Mouse (Mus musculus) liver, embryonic 12.5 days (tissue): Measurements from ENCODE around the gene Dennd1c. TPM values are rescaled to one million over a fixed set of nuclear protein-coding genes. Genes with fewer than 3 reads are reported as not detected.

Source experiments
- ATAC-seq: fragments of 200-750 bp; cut with Nextera tagmentation; 2 replicates; pipeline ENCODE4 v1.8.0; 2017; ENCODE audit warnings: moderate number of reproducible peaks, mild to moderate bottlenecking, moderate library complexity
- H3K27ac ChIP-seq: fragments of 300-500 bp; sonication (generic); 2 replicates; pipeline ENCODE4 v1.5.1; 2016; ENCODE audit warnings: mild to moderate bottlenecking
- H3K27me3 ChIP-seq: fragments of 300-500 bp; sonication (generic); replicated peaks from 2 replicates; pipeline ENCODE4 v1.6.1; 2016; ENCODE audit warnings: mild to moderate bottlenecking, moderate library complexity
- H3K36me3 ChIP-seq: fragments of 300-500 bp; sonication (generic); 2 replicates; pipeline ENCODE4 v1.6.1; 2016; ENCODE audit warnings: mild to moderate bottlenecking, moderate library complexity
- H3K4me1 ChIP-seq: fragments of 300-500 bp; sonication (generic); 2 replicates; pipeline ENCODE4 v1.6.1; 2016
- H3K4me2 ChIP-seq: fragments of 300-500 bp; sonication (generic); 2 replicates; pipeline ENCODE4 v1.6.1; 2016; ENCODE audit warnings: mild to moderate bottlenecking, moderate library complexity
- H3K4me3 ChIP-seq: fragments of 300-500 bp; sonication (generic); 2 replicates; pipeline ENCODE4 v1.5.1; 2016; ENCODE audit warnings: mild to moderate bottlenecking, moderate library complexity
- H3K9ac ChIP-seq: fragments of 300-500 bp; sonication (generic); 2 replicates; pipeline ENCODE4 v1.6.1; 2016; ENCODE audit warnings: mild to moderate bottlenecking, moderate library complexity
- H3K9me3 ChIP-seq: fragments of 300-500 bp; sonication (generic); replicated peaks from 2 replicates; pipeline ENCODE4 v1.6.1; 2016; ENCODE audit warnings: mild to moderate bottlenecking, moderate library complexity
- WGBS: fragments of 180-500 bp; shearing (Covaris S2); methylation state at CpG from one replicate; pipeline ENCODE4 v1.1.7; 2016; ENCODE audit not compliant: insufficient replicate concordance; 5-methylcytosine and 5-hydroxymethylcytosine counted together
- polyA plus RNA-seq: library from polyadenylated mRNA; unstranded; fragments of >200 nt; fragmentation: Nextera tagmentation; extraction: Ambion mirVana; gene quantifications from 2 replicates; pipeline ENCODE4 v1.2.1, GENCODE M21; 2016

Dennd1c gene
- 1.8 and 2.2 TPM in 2 replicates for polyA plus RNA-seq

DNA sequence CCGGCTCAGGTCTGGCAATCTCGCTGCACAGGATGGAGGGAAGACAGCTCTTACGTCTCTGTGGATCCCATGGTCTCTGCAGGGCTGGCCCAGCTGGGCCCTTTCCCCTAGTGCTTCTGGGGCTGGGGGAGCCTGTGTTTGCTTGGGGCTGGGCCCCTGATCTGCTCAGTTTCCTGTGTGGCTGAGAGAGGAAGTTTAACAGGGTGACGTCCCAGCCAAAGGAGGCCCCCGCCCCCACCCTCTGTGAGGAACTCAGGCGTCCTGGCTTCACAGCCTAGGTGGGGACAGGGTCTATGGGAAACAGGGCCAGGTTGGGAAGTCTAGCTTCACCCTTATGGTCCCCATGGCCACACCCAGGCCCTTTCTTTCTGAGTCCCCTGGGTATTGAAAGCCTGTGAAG is at the start of gene Dennd1c:
Gene Dennd1c, minus strand, starts transcription at position 179 of the 400 bp plus-strand sequence.
- Histone ChIP-seq H3K27me3 (0 out of 2 replicates have a peak, but pooled peaks cover 5% of the 10 kb centered on the region), H3K9me3 (no peaks in the 10 kb centered on the region), H3K4me3 (0 out of 2 replicates have a peak within 1 kb of the TSS, but pooled peaks have one; percentile 7), H3K4me1 (peaks cover 16% of the 10 kb centered on the region), H3K27ac (no peak within 1 kb of the TSS), H3K36me3 (no peaks in the 10 kb centered on the region), H3K9ac (no peak within 1 kb of the TSS; the same call in 1 of the 2 replicates), H3K4me2 (peak within 1 kb of the TSS; percentile 39)
- ATAC-seq, result peak; percentile 60
- 20% methylated on average over 6 of the region's 6 CpGs for WGBS

DNA sequence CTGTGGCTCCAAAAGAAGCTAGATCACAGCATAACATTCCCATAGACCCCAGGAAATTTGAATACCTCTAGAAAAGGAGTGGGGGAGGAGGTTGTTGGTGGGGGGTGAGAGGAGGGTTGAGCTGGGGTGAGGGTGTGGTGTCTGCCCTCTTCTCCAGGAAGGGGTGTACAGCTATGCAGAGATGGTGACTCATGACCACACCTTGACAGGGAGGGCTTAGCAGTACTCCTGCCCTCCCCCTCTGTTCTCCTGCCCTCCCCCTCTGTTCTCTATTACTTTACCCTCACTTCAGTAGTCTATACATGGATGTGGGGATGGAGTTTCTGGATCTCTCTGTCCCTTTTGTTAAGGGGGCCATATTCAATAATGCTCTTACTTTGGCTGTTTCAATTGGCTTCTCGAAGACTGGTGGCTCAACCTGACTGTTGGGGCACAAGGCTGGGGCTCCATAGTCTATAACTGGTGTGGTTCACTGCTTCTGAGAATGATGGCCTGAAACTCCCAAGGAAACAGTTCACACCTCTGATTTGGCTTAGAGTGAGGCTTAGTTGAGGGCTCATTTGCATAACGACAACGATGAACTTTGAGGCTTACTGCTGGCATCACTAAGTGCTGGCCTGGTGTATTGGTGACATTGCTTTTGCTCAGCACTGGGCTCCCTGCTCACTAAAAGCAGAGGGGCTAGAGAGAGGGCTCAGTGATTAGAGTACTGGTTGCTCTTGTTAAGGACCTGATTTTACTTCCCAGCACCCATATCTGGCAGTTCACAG is 47.7 kb upstream of the Dennd1c start:
- WGBS, result 48% methylated on average over 3 of the region's 3 CpGs
- no peak overlapping the region for H3K4me2 ChIP-seq
- H3K36me3 ChIP-seq, result no peaks in the 10 kb centered on the region
- H3K4me3 ChIP-seq, result no peak overlapping the region
- H3K27me3 ChIP-seq, result peaks cover 8% of the 10 kb centered on the region
- H3K9me3 ChIP-seq, result no peaks in the 10 kb centered on the region
- H3K4me1 ChIP-seq, result peaks cover 13% of the 10 kb centered on the region
- no peak overlapping the region for H3K27ac ChIP-seq
- ATAC-seq, result peak; percentile 47; the same call in 1 of the 2 replicates
- H3K9ac ChIP-seq, result no peak overlapping the region

DNA sequence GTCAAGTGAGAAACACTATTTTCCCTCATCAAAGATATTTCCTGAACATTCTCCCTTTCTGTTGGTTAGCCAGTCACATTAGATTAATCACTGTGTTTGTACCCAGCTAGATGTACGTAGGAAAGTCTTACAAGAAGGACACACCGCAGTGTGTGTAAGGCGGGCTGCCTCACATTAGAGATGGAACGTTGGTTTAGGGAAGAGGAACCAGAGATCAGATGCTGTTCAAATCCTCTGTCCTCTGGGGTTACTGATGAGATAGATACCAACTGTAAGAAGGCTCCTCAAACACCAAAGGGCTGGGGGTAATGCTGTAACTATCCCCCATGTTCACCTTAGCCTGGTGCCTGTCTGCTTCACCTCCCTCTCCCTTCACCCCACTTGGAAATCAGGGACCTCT is 46.5 kb upstream of the Dennd1c start:
- Histone ChIP-seq H3K4me1 (peaks cover 6% of the 10 kb centered on the region; the same call in 1 of the 2 replicates), H3K27me3 (peaks cover 8% of the 10 kb centered on the region), H3K4me2 (no peak overlapping the region), H3K36me3 (no peaks in the 10 kb centered on the region), H3K9me3 (no peaks in the 10 kb centered on the region), H3K27ac (no peak overlapping the region), H3K9ac (no peak overlapping the region), H3K4me3 (no peak overlapping the region)
- WGBS, result 55% methylated on average over 4 of the region's 4 CpGs
- no peak for ATAC-seq

DNA sequence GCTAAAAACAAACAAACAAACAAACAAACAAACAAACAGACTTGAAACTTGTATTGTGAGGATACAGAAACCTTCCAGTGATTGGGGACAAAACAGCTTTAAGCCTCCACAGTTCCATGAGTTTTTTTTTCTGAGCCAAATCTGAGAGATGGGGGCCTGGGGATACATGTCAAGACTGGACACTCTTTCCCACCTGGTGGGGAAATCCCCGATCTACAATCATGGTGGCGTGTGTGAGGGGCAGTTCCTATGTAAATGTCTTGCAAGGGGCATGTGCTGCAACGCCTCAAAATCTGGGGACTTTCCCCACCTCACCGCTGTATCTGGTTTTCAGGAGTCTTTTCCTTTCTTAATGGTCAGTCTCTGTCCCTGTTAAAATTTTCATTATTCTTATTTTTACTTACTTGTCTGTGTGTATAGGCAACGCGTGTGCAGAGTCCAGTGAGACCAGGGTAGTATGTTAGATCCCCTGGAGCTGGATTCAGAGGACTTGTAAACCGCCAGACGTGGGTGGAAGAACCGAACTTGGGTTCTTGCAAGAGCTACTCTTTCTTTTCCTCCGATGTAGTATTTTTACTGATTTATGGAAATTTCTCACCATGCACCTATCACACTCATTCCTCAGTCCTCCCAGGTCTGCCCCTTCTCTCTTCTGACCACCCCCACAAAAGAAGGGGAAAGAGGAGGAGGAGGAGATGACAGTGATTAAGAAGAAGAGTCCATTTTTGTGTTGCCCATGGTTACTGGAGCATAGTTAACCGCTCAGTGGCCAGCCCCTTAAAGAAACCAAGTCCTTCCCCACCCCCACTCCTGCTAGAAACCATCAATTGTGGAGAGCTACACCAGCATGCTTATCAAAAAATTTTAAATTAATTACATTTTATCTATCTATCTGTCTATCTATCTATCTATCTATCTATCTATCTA is 45.1 kb upstream of the Dennd1c start:
- H3K9me3 ChIP-seq, result no peaks in the 10 kb centered on the region
- no peaks in the 10 kb centered on the region for H3K36me3 ChIP-seq
- H3K4me3 ChIP-seq, result no peak overlapping the region
- H3K9ac ChIP-seq, result no peak overlapping the region
- no peak for ATAC-seq
- 73% methylated on average over 11 of the region's 11 CpGs for WGBS
- no peak overlapping the region for H3K27ac ChIP-seq
- H3K27me3 ChIP-seq, result peaks cover 8% of the 10 kb centered on the region
- H3K4me1 ChIP-seq, result peaks cover 18% of the 10 kb centered on the region
- H3K4me2 ChIP-seq, result no peak overlapping the region

DNA sequence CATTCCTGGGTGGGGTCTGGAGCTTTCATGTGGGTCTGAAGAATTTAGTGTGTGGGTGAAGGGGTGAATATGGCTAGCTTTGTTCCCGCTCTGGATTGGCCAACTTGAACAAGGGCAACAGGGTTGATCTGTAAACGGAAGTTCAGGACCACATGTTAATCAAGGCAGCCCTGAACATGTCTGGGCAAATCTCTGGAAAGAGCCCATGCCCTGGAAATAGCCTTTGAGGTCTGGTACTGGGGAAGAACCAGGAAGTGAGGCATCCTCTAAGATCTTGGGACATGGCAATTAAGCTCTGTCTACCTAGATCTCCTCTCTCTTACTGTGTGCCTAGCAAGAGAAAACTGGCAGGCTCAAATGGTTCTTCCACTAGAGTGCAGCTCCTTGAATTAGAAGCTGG is 43.5 kb upstream of the Dennd1c start:
- ATAC-seq, result no peak
- Histone ChIP-seq H3K4me1 (peaks cover 24% of the 10 kb centered on the region), H3K4me3 (no peak overlapping the region), H3K9me3 (no peaks in the 10 kb centered on the region), H3K36me3 (no peaks in the 10 kb centered on the region), H3K4me2 (no peak overlapping the region), H3K27me3 (peaks cover 20% of the 10 kb centered on the region; the same call in 1 of the 2 replicates), H3K27ac (no peak overlapping the region), H3K9ac (no peak overlapping the region)
- 69% methylated on average over 2 of the region's 2 CpGs for WGBS

DNA sequence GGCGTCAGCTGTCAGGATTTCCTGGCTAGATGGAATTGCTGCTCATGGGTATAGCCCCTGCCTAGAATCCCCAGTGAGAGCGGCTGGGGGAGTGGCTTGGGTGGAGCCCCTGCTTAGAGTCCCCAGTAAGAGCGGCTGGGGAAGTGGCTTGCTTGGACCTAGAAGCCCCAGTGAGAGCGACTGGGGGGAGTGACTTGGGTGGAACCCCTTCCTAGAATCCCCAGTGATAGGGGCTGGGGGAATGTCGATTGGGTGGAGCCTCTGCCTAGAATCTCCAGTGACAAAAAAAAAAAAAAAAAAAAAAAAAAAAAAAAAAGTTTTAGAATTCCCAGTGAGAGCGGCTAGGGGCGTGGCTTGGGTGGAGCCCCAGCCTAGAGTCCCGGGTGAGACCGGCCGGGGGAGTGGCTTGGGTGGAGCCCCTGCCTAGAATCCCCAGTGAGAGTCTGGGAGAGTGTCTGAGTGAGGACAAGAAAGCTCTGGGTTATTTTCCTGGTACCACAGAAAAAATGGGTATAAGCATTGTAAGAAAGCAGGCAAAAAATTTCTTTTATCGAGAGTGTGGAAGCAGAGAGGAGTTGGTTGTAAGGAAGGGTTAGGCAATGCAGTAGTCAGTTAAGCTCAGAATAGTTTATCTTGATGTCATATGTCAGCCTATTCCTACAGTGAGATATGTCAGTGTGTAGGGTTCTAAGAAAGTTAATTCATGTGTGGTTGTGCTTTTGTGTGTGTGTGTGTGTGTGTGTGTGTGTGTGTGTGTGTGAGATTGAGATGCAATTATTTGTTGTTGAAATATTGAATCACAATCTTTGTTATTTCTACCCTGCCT is 40.4 kb upstream of the Dennd1c start:
- Histone ChIP-seq H3K4me3 (no peak overlapping the region), H3K4me2 (peak overlapping the region; percentile 43), H3K9ac (no peak overlapping the region), H3K27ac (no peak overlapping the region), H3K36me3 (no peaks in the 10 kb centered on the region), H3K4me1 (peaks cover 18% of the 10 kb centered on the region), H3K9me3 (no peaks in the 10 kb centered on the region), H3K27me3 (peaks cover 31% of the 10 kb centered on the region)
- WGBS, result 3% methylated on average over 11 of the region's 11 CpGs
- peak; percentile 87 for ATAC-seq

DNA sequence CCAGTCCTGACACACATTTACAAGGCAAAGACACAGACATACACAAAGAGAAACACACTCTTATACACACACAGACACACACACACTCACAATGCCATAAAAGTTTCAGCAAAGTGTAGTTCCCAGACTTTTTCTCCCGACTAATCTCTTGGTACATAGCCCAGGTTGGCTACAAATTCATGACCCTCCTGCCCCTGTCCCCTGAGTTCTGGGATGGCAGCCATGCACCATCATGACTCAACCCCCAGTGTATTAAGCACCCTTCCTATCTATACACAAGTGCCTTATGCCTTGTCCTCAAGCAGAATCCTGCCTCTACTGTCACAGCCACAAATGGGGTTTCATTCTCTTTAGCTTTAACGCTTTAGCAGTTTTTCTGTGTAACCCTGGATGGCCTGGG is 38.5 kb upstream of the Dennd1c start:
- H3K27me3 ChIP-seq, result peaks cover 34% of the 10 kb centered on the region
- no peak for ATAC-seq
- H3K4me3 ChIP-seq, result no peak overlapping the region
- H3K36me3 ChIP-seq, result no peaks in the 10 kb centered on the region
- 56% methylated on average over 2 of the region's 2 CpGs for WGBS
- no peak overlapping the region for H3K9ac ChIP-seq
- peaks cover 18% of the 10 kb centered on the region for H3K4me1 ChIP-seq
- no peaks in the 10 kb centered on the region for H3K9me3 ChIP-seq
- H3K27ac ChIP-seq, result no peak overlapping the region
- H3K4me2 ChIP-seq, result no peak overlapping the region

DNA sequence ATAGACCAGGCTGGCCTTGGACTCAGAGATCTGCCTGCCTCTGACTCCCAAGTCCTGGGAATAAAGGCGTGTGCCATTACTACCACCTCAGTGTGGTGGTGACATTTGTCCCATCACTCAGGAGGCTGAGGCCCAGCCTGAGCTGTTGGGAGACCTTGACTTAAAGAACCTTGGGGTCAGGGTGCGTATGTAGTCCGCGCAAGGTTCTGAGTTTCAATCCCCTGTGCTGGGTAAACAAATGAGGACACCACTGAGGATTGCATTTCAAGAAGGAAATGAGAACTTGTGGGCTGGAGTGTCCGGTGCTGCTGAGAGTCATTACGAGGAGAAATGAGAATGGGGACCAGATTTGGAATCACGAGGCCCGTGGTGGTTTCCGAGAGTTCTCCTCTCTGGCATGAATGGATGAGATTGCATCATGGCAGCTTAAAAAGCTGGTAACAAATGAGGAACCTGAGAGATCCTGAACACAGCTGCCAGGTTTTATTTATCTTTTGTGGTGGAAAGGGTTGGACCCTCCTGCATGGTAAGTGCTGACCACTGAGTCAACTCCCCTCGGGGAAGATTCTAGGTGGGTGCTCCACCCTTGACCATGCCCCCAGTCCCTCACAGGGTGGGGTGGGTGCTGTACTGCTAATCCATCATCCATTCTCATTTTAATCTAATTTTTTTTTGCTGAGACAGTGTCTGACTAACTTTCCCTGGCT is 34.6 kb upstream of the Dennd1c start:
- WGBS, result 58% methylated on average over 10 of the region's 10 CpGs
- no peaks in the 10 kb centered on the region for H3K36me3 ChIP-seq
- H3K9me3 ChIP-seq, result no peaks in the 10 kb centered on the region
- no peak overlapping the region for H3K9ac ChIP-seq
- H3K4me3 ChIP-seq, result no peak overlapping the region
- no peak overlapping the region for H3K4me2 ChIP-seq
- H3K27me3 ChIP-seq, result peaks cover 34% of the 10 kb centered on the region
- H3K4me1 ChIP-seq, result peaks cover 5% of the 10 kb centered on the region; the same call in 1 of the 2 replicates
- no peak overlapping the region for H3K27ac ChIP-seq
- no peak for ATAC-seq

DNA sequence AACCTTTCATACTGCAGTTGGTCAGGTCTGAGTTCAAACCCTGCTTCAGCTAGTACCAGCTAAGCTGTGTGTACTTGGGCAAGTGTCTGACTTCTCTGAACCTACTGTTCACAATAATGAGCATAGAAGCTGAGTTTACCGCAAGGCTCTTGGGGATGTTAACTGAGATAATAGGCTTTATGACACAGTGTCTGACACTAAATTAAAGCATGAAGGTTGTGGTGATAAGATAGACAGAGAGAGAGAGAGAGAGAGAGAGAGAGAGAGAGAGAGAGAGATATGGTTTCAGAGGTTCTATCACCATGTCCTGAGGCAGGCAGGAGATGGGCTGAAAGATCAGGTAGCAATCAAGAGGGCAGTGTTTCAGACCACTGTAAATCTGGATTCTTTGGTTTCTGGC is 31.7 kb upstream of the Dennd1c start:
- ATAC-seq, result no peak
- H3K4me2 ChIP-seq, result no peak overlapping the region
- H3K4me3 ChIP-seq, result no peak overlapping the region
- H3K27me3 ChIP-seq, result peaks cover 40% of the 10 kb centered on the region
- no peak overlapping the region for H3K27ac ChIP-seq
- 39% methylated on average over 1 of the region's 1 CpGs for WGBS
- H3K9ac ChIP-seq, result no peak overlapping the region
- H3K36me3 ChIP-seq, result no peaks in the 10 kb centered on the region
- H3K9me3 ChIP-seq, result no peaks in the 10 kb centered on the region
- H3K4me1 ChIP-seq, result peaks cover 22% of the 10 kb centered on the region

DNA sequence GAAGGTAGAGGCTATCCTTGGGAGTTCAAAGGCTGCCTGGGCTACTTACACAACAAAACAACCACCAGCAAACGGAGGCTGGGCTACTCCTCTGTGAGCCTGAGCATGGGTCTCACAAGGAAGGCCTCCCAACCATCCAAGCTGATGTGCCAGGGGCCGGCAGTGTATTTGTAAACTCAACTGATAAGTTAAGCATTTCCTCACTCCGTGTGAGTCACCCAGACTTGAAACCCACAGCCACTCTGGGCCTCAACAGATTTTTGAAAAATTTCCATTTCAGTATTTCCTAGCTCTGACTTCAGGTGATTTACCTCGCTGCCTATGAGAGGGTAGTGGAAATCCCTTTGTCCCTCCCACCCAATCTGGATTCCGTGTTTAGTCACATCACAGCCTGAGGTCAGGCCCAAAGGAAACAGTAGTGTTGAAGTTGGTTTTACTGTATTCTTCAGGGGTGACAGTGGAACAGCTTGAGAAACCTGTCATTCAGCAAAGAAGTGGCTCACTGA is 30.4 kb upstream of the Dennd1c start:
- Histone ChIP-seq H3K27me3 (peaks cover 42% of the 10 kb centered on the region), H3K4me2 (no peak overlapping the region), H3K36me3 (no peaks in the 10 kb centered on the region), H3K27ac (no peak overlapping the region), H3K4me1 (peaks cover 32% of the 10 kb centered on the region), H3K9me3 (no peaks in the 10 kb centered on the region), H3K9ac (no peak overlapping the region), H3K4me3 (no peak overlapping the region)
- ATAC-seq, result no peak
- WGBS, result 30% methylated on average over 5 of the region's 5 CpGs
